Mouse (Mus musculus): Measurements from ENCODE around the gene Aldh1l1. TPM values are rescaled to one million over a fixed set of nuclear protein-coding genes. Genes with fewer than 3 reads are reported as not detected.
"Not testable (repeated sequence)": the region's sequence is repeated elsewhere in the genome, so short reads cannot be mapped to it uniquely, and the experiment has no call there.

Gene Aldh1l1
- total and polyA plus RNA-seq, 2 experiments = 897 to 1,237 TPM

- Histone ChIP-seq H3K9ac (ENCODE audit: low read depth, low read length) (no peak overlapping the region), H3K4me1 (ENCODE audit: control insufficient read depth, insufficient read depth, low read length) (no peaks in the 10 kb centered on the region), H3K4me3 (ENCODE audit: insufficient read depth, low read depth, low read length) (no peak overlapping the region), H3K27me3 (ENCODE audit: control insufficient read depth, insufficient read depth, low read length) (no peaks in the 10 kb centered on the region), H3K27ac (replicated peaks; ENCODE audit: insufficient read depth, low read depth, low read length) (no peak overlapping the region), H3K36me3 (ENCODE audit: control insufficient read depth, insufficient read depth, low read length) (no peaks in the 10 kb centered on the region), H3K79me2 (ENCODE audit: control insufficient read depth, insufficient read depth, low read length) (no peaks in the 10 kb centered on the region)
- DNase-seq (ENCODE audit: extremely low read depth, low read depth, low spot score) = no peak
- WGBS = 82% methylated on average over 4 of the region's 4 CpGs
- no peak for TF ChIP-seq POLR2A (IDR thresholded peaks at IDR 0.05; ENCODE audit: extremely low read depth, insufficient read depth, low read length)
- no peak for TF ChIP-seq CTCF (IDR thresholded peaks at IDR 0.05; ENCODE audit: low read depth, low read length)
These were observed 141.3 kb downstream of the Aldh1l1 start for GRCm38 (mm10) chr6:90627556-90627955.

DNA sequence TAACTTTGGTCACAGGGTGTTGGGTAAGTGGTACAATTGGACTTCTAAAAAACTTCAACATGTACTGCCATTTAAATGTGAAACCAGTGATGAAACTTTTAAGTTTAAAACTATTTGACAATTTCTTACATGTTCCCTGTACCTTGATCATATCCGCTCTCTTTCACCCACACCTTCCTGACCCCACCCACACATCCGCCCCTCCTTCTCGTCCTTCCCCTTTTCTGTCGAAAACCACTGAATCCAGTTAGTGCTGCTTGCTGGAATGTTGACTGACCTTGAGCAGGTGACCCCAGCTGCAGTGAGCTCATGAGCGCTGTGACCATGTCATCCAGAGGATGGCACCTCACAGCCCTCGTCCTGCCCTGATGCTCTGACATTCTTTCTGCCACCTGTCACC, 143.3 kb downstream of the Aldh1l1 start:
- no peak for DNase-seq (ENCODE audit: extremely low read depth, low read depth, low spot score)
- Histone ChIP-seq H3K27me3 (ENCODE audit: control insufficient read depth, insufficient read depth, low read length) (no peaks in the 10 kb centered on the region), H3K79me2 (ENCODE audit: control insufficient read depth, insufficient read depth, low read length) (no peaks in the 10 kb centered on the region), H3K4me3 (ENCODE audit: insufficient read depth, low read depth, low read length) (no peak overlapping the region), H3K36me3 (ENCODE audit: control insufficient read depth, insufficient read depth, low read length) (no peaks in the 10 kb centered on the region), H3K4me1 (ENCODE audit: control insufficient read depth, insufficient read depth, low read length) (no peaks in the 10 kb centered on the region), H3K9ac (ENCODE audit: low read depth, low read length) (no peak overlapping the region), H3K27ac (replicated peaks; ENCODE audit: insufficient read depth, low read depth, low read length) (no peak overlapping the region)
- 84% methylated on average over 6 of the region's 6 CpGs for WGBS
- TF ChIP-seq CTCF (IDR thresholded peaks at IDR 0.05; ENCODE audit: low read depth, low read length) (no peak), POLR2A (IDR thresholded peaks at IDR 0.05; ENCODE audit: extremely low read depth, insufficient read depth, low read length) (no peak)

- H3K27me3 ChIP-seq (ENCODE audit: control insufficient read depth, insufficient read depth, low read length) = no peaks in the 10 kb centered on the region
- H3K36me3 ChIP-seq (ENCODE audit: control insufficient read depth, insufficient read depth, low read length) = no peaks in the 10 kb centered on the region
- TF ChIP-seq CTCF (IDR thresholded peaks at IDR 0.05; ENCODE audit: low read depth, low read length) (no peak), POLR2A (IDR thresholded peaks at IDR 0.05; ENCODE audit: extremely low read depth, insufficient read depth, low read length) (no peak)
- H3K4me3 ChIP-seq (ENCODE audit: insufficient read depth, low read depth, low read length) = no peak overlapping the region
- H3K9ac ChIP-seq (ENCODE audit: low read depth, low read length) = no peak overlapping the region
- 93% methylated on average over 7 of the region's 7 CpGs for WGBS
- no peak for DNase-seq (ENCODE audit: extremely low read depth, low read depth, low spot score)
- no peaks in the 10 kb centered on the region for H3K79me2 ChIP-seq (ENCODE audit: control insufficient read depth, insufficient read depth, low read length)
- no peaks in the 10 kb centered on the region for H3K4me1 ChIP-seq (ENCODE audit: control insufficient read depth, insufficient read depth, low read length)
- no peak overlapping the region for H3K27ac ChIP-seq (replicated peaks; ENCODE audit: insufficient read depth, low read depth, low read length)
These were observed 144.2 kb downstream of the Aldh1l1 start for GRCm38 (mm10) chr6:90630427-90630826.

GRCm38 (mm10) chr6:90632526-90632925, 146.3 kb downstream of the Aldh1l1 start:
- H3K27ac ChIP-seq (replicated peaks; ENCODE audit: insufficient read depth, low read depth, low read length); H3K79me2 ChIP-seq (ENCODE audit: control insufficient read depth, insufficient read depth, low read length); H3K4me1 ChIP-seq (ENCODE audit: control insufficient read depth, insufficient read depth, low read length); H3K9ac ChIP-seq (ENCODE audit: low read depth, low read length); H3K4me3 ChIP-seq (ENCODE audit: insufficient read depth, low read depth, low read length); H3K36me3 ChIP-seq (ENCODE audit: control insufficient read depth, insufficient read depth, low read length); H3K27me3 ChIP-seq (ENCODE audit: control insufficient read depth, insufficient read depth, low read length): not testable (repeated sequence)
- 89% methylated on average over 3 of the region's 3 CpGs for WGBS
- peak; percentile 17 for DNase-seq (ENCODE audit: extremely low read depth, low read depth, low spot score)

- 78% methylated on average over 4 of the region's 4 CpGs for WGBS
- no peaks in the 10 kb centered on the region for H3K4me1 ChIP-seq (ENCODE audit: control insufficient read depth, insufficient read depth, low read length)
- no peak overlapping the region for H3K4me3 ChIP-seq (ENCODE audit: insufficient read depth, low read depth, low read length)
- no peaks in the 10 kb centered on the region for H3K79me2 ChIP-seq (ENCODE audit: control insufficient read depth, insufficient read depth, low read length)
- DNase-seq (ENCODE audit: extremely low read depth, low read depth, low spot score) = no peak
- no peak overlapping the region for H3K9ac ChIP-seq (ENCODE audit: low read depth, low read length)
- H3K27me3 ChIP-seq (ENCODE audit: control insufficient read depth, insufficient read depth, low read length) = no peaks in the 10 kb centered on the region
- no peak for TF ChIP-seq POLR2A (IDR thresholded peaks at IDR 0.05; ENCODE audit: extremely low read depth, insufficient read depth, low read length)
- TF ChIP-seq CTCF (IDR thresholded peaks at IDR 0.05; ENCODE audit: low read depth, low read length) = no peak
- no peaks in the 10 kb centered on the region for H3K36me3 ChIP-seq (ENCODE audit: control insufficient read depth, insufficient read depth, low read length)
- H3K27ac ChIP-seq (replicated peaks; ENCODE audit: insufficient read depth, low read depth, low read length) = no peak overlapping the region
These were observed 148.9 kb downstream of the Aldh1l1 start for GRCm38 (mm10) chr6:90635081-90635480.

DNA sequence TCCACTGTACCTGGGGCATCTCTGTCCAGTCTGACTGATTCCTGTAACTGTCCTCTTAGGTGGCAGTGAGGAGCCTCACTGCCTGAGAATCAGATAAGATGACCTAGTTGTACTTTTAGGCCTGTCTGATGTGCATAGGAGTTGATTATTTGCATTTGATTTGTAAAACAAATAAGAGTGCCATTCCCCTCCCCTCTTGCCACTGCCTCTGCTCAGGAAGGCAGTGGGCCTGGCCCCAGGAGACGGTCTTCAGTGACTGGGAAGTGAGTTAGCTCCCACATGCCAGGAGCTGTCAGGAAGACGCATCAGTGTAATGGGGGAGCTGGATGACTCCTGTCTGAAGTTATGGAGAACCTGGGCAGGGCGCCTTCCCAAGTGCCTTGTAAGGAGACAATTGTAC, 149.4 kb downstream of the Aldh1l1 start:
- TF ChIP-seq CTCF (IDR thresholded peaks at IDR 0.05; ENCODE audit: low read depth, low read length) (no peak), POLR2A (IDR thresholded peaks at IDR 0.05; ENCODE audit: extremely low read depth, insufficient read depth, low read length) (no peak)
- no peak for DNase-seq (ENCODE audit: extremely low read depth, low read depth, low spot score)
- WGBS = 96% methylated on average over 3 of the region's 3 CpGs
- Histone ChIP-seq H3K4me3 (ENCODE audit: insufficient read depth, low read depth, low read length) (no peak overlapping the region), H3K9ac (ENCODE audit: low read depth, low read length) (no peak overlapping the region), H3K4me1 (ENCODE audit: control insufficient read depth, insufficient read depth, low read length) (no peaks in the 10 kb centered on the region), H3K36me3 (ENCODE audit: control insufficient read depth, insufficient read depth, low read length) (no peaks in the 10 kb centered on the region), H3K79me2 (ENCODE audit: control insufficient read depth, insufficient read depth, low read length) (no peaks in the 10 kb centered on the region), H3K27ac (replicated peaks; ENCODE audit: insufficient read depth, low read depth, low read length) (no peak overlapping the region), H3K27me3 (ENCODE audit: control insufficient read depth, insufficient read depth, low read length) (no peaks in the 10 kb centered on the region)

Measured in liver, adult 2 months (tissue).